Mouse (Mus musculus) bone marrow, adult 2 months (tissue): ENCODE measurements around the gene Tfip11. TPM values are rescaled to one million over a fixed set of nuclear protein-coding genes. Genes with fewer than 3 reads are reported as not detected.

Experiments
- H3K27ac ChIP-seq: fragments of 200-500 bp; 2 replicates; pipeline ENCODE4 v1.5.1; 2012; ENCODE audit warnings: low read depth, mild to moderate bottlenecking, control low read depth, inconsistent platforms, low read length; ENCODE audit not compliant: control insufficient read depth, poor library complexity, insufficient read depth
- H3K4me1 ChIP-seq: fragments of 200-500 bp; 2 replicates; pipeline ENCODE4 v1.6.1; 2011; ENCODE audit warnings: low read length; ENCODE audit not compliant: control insufficient read depth, insufficient read depth
- H3K4me3 ChIP-seq: fragments of 200-500 bp; replicated peaks from 2 replicates; pipeline ENCODE3; 2011; ENCODE audit warnings: mild to moderate bottlenecking, low read depth, low read length, control low read depth; ENCODE audit not compliant: control insufficient read depth
- CTCF ChIP-seq: fragments of 200-500 bp; IDR thresholded peaks from 2 replicates; pipeline ENCODE4 v1.5.1; 2011; ENCODE audit warnings: low read length, control low read depth; ENCODE audit not compliant: control insufficient read depth, insufficient read depth
- POLR2A ChIP-seq: fragments of 200-500 bp; IDR thresholded peaks from 2 replicates; pipeline ENCODE4 v1.6.1; 2011; ENCODE audit warnings: low read depth, mild to moderate bottlenecking, control low read depth, low read length, borderline replicate concordance; ENCODE audit not compliant: control insufficient read depth
- WGBS: fragments of 180-500 bp; shearing (Covaris S2); methylation state at CpG from one replicate; pipeline ENCODE4 v1.1.7; 2018; 5-methylcytosine and 5-hydroxymethylcytosine counted together
- polyA plus RNA-seq: library from polyadenylated mRNA; stranded (reverse); fragments of >200 nt; gene quantifications from 2 replicates; pipeline ENCODE4 v1.2.4, GENCODE M21; 2011; ENCODE audit warnings: low replicate concordance; ENCODE audit not compliant: missing spikeins, insufficient read depth, insufficient read length

Gene Tfip11
- polyA plus RNA-seq = 10.2 and 20.3 TPM in 2 replicates

DNA sequence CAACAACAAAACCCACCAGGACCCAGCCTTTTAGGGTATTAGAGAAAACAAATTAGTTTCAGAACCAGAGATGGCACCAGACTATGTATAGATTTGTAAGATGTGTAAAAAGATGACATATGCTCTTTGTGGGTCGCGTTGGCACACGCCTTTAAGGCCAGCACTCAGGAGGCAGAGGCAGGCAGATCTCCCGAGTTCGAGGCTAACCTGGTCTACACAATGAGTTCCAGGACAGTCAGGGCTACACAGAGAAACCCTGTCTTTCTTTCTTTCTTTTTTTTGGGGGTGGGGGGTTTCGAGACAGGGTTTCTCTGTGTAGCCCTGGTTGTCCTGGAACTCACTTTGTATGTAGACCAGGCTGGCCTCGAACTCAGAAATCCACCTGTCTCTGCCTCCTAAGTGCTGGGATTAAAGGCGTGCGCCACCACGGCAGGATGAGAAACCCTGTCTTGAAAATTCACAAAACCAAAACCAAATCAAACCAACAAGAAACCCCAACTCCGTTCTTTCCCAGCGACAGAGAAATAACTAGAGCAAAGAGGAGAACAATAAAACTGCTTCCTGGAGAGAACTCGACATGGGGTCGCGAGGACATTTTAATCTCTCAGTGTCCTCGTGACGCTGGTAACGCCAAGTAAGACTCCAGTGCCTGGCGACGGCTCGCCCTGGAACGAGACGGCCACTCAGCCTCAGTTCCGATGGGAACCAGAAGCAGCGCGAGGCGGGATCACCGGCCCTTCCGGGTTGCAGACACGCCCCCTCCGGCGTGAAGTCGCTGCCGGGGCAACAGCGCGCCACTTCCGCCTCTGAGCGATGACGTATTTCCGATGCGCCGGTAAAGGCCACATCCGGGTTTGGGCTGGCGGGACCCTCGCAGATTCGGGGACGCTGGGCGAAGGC is at the start of gene Tfip11:
Tfip11 (plus strand) TSS at position 813 of the 900 bp plus-strand sequence.
- 4% methylated on average over 48 of the region's 48 CpGs for WGBS
- Histone ChIP-seq H3K4me1 (peaks cover 1% of the 10 kb centered on the region; the same call in 1 of the 2 replicates), H3K4me3 (peak within 1 kb of the TSS; percentile 83), H3K27ac (peak within 1 kb of the TSS; percentile 87)
- TF ChIP-seq CTCF = no peak
- TF ChIP-seq POLR2A = peak; percentile 84; the same call in 1 of the 2 replicates

- TF ChIP-seq CTCF (no peak), POLR2A (no peak)
- H3K27ac ChIP-seq = peak overlapping the region; percentile 95
- under 1% methylated on average over 24 of the region's 24 CpGs for WGBS
- peaks cover 20% of the 10 kb centered on the region for H3K4me1 ChIP-seq
- H3K4me3 ChIP-seq = peak overlapping the region; percentile 90
Measured at GRCm38 (mm10) chr5:112276907-112277348, 49.2 kb upstream of the Tfip11 start.

GRCm38 (mm10) chr5:112277906-112278470 is 48.2 kb upstream of the Tfip11 start:
- Histone ChIP-seq H3K4me3 (peak overlapping the region; percentile 37), H3K27ac (peak overlapping the region; percentile 17; the same call in 1 of the 2 replicates), H3K4me1 (peaks cover 20% of the 10 kb centered on the region)
- WGBS = 35% methylated on average over 11 of the region's 11 CpGs
- TF ChIP-seq POLR2A (no peak), CTCF (no peak)

GRCm38 (mm10) chr5:112279181-112280021 is 46.8 kb upstream of the Tfip11 start:
- Histone ChIP-seq H3K27ac (peak overlapping the region; percentile 80), H3K4me3 (peak overlapping the region; percentile 23), H3K4me1 (peaks cover 26% of the 10 kb centered on the region)
- TF ChIP-seq POLR2A = no peak
- TF ChIP-seq CTCF = no peak
- WGBS = 18% methylated on average over 17 of the region's 17 CpGs

GRCm38 (mm10) chr5:112280151-112280550 is 46.0 kb upstream of the Tfip11 start:
- TF ChIP-seq POLR2A (no peak), CTCF (no peak)
- H3K4me3 ChIP-seq = peak overlapping the region; percentile 23
- WGBS = 10% methylated on average over 7 of the region's 7 CpGs

GRCm38 (mm10) chr5:112280863-112281660 is 45.1 kb upstream of the Tfip11 start:
- H3K4me1 ChIP-seq = peaks cover 32% of the 10 kb centered on the region
- TF ChIP-seq CTCF (no peak), POLR2A (no peak)
- WGBS = 44% methylated on average over 15 of the region's 15 CpGs
- peak overlapping the region; percentile 33 for H3K4me3 ChIP-seq
- H3K27ac ChIP-seq = peak overlapping the region; percentile 84

More at GRCm38 (mm10) chr5:112280151-112280550, 46.0 kb upstream of the Tfip11 start:
- Histone ChIP-seq H3K4me1 (peaks cover 29% of the 10 kb centered on the region), H3K27ac (peak overlapping the region; percentile 80)

GRCm38 (mm10) chr5:112281676-112282075 is 44.5 kb upstream of the Tfip11 start:
- 37% methylated on average over 4 of the region's 4 CpGs for WGBS
- TF ChIP-seq CTCF (no peak), POLR2A (no peak)
- H3K4me3 ChIP-seq = peak overlapping the region; percentile 33
- H3K4me1 ChIP-seq = peaks cover 37% of the 10 kb centered on the region
- H3K27ac ChIP-seq = peak overlapping the region; percentile 84
